Mouse (Mus musculus) heart, postnatal 36 days (tissue): ENCODE results near the gene Rimkla. TPM values are rescaled to one million over a fixed set of nuclear protein-coding genes. Genes with fewer than 3 reads are reported as not detected.
"Not testable (repeated sequence)": the region's sequence is repeated elsewhere in the genome, so short reads cannot be mapped to it uniquely, and the experiment has no call there.

Source experiments
- DNase-seq, 2 experiments: peaks; one replicate each; pipeline ENCODE4 v3.0.0; 2021 to 2022
- intact Hi-C: fragments of 180-260 bp; cut with DNase I; formaldehyde crosslinking; loops from one replicate; pipeline ENCODE4 v1.15.1; 2025
- total RNA-seq, 2 experiments: library from RNA; stranded (reverse); gene quantifications; 2 replicates each; pipeline ENCODE4 v1.2.3; 2021

Gene Rimkla
- under 1 TPM; 0.33 to 0.56 TPM for total RNA-seq

- intact Hi-C loops: loop anchor here (5.0 kb wide), 1 partner anchor 175 kb away; no protein-coding TSS in a partner anchor
- DNase-seq: peak; percentile 55 to 68
Measured at GRCm38 (mm10) chr4:119492291-119492932, at the start of gene Rimkla. Rimkla (minus strand) TSS chr4:119492628.

GRCm38 (mm10) chr4:119540533-119540890 is 48.1 kb upstream of the Rimkla start:
- intact Hi-C loops: no loop called here
- no peak for DNase-seq

DNA sequence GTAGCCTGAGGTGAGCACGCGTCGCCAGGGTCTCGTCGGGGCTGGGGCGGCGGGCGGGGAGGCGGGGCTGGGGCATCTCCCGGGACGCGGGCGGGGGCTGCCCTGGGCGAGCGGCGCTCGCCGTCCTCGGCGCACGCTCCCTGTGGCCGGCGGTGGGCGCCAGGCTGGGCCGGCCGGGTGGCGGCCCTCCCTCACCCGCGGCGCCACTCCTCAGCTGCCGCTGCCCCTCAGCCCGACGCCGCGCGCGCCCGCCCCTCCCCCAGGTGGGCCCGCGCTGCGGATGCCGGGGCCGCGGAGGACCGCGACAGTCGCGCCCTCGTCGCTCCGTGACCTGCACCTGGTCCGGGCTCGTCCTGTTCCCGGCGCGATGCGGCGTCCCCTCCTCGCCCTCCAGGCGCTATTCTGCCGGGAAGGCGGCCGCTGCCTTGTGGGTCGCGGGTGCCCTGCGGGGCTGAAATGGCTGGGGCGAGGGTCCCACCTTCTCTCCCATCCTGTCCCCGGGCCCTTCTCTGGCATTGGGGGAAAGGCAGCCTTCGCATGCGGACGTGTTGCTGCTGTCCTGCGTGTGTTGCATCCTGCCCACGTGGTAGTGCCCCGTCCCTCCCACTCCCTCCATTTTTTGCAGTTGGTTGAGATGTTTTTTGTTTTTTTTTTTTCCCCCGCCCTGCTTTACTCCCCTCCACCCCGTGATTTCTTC is 47.6 kb upstream of the Rimkla start:
- intact Hi-C loops: loop anchor here (5.0 to 10.0 kb wide), 6 partner anchors 82 to 918 kb away; partner anchors contain the start of genes AU022252, Cfap57, Ebna1bp2 and P3h1

DNA sequence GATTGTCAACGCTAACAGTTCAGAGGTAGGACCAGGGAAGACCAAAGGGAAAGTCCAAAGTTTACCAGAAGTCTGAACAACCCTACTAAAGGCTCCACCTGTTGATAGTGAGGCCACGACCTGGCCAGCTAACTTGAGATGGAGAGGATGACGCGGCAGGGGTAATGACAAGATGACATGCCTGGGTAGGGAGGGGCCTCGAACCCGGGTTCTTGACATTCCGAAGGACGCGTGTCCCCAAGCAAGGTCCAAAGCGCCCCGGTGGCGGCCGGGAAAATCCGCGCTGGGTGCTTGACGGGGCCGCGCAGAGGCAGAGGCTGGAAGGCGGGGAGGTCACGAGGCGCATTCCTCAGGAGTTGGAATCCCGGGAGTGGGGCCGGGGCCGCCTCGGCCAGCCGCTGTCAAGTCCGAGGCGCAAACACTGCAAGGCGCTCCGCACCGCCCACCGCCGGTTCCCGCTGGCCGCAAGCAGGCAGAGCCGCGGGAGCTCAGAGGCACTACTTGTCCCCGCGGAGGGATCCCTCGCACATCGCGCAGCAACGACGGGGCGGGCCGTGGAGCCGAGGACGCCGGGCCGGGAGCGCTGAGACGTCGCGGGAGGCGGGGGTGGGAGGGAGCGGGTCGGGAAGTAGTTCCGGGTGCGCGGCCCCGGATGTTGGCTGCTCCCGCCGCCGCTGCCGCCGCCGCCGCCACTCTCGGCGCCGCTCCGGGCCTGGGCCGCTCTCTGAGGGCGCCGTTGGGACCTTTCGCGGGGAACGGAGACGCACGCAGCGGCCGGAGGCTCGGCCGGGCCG is 46.8 kb upstream of the Rimkla start, which contains the start of gene Frg2f1:
Gene Frg2f1, minus strand, starts transcription at position 499 of the 794 bp plus-strand sequence.
- intact Hi-C loops: loop anchor here (5.0 to 10.0 kb wide), 6 partner anchors 83 to 917 kb away; partner anchors contain the start of genes AU022252, Cfap57, Ebna1bp2 and P3h1
- peak; percentile 96 to 97 for DNase-seq

More for the DNA sequence above, 47.6 kb upstream of the Rimkla start:
- DNase-seq: peak in 1 of 2 experiments; percentile 41

GRCm38 (mm10) chr4:119537436-119537835 is 45.0 kb upstream of the Rimkla start:
- intact Hi-C loops: loop anchor here (5.0 to 10.0 kb wide), 6 partner anchors 85 to 915 kb away; partner anchors contain the start of genes AU022252, Cfap57, Ebna1bp2 and P3h1

DNA sequence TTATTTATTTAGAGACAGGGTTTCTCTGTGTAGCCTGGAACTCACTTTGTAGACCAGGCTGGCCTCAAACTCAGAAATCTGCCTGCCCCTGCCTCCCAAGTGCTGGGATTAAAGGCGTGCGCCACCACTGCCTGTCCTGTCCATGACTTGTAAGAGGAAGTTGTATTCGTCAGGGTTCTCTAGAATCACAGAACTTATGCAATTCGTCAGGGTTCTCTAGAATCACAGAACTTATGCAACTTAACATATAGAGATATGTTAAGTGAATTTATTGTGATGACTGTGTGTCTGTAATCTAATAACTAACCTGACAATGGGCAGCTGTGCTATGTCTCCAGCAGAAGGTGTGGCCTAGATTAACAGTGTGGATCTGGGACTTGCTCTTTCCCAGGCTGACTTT is 44.2 kb upstream of the Rimkla start, which contains the start of gene Foxj3:
Gene Foxj3, plus strand, starts transcription at position 390 of the 400 bp plus-strand sequence.
- not testable (repeated sequence) for DNase-seq
- intact Hi-C loops: loop anchor here (5.0 to 10.0 kb wide), 6 partner anchors 86 to 914 kb away; partner anchors contain the start of genes AU022252, Cfap57, Ebna1bp2 and P3h1

More at GRCm38 (mm10) chr4:119537436-119537835, 45.0 kb upstream of the Rimkla start:
- no peak for DNase-seq

DNA sequence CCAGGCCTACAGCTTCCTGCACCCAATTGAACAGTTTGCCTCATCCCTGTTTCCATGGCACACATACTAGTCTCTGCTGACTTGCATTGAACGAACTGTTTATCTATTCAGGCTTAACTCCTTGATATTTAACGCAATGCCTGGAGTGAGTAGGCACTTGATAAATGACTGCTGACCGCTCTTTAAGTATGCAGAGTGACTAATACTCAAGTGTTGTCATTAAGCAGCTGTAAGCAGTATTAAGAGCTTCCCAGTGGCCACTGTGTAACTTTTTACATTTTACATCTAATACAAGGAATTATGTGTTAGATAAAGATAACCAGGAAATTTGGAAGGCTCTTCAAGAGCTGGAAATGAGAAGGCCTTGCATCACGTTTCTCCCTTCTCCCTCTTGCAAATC is 42.7 kb upstream of the Rimkla start:
- intact Hi-C loops: loop anchor here (5.0 to 10.0 kb wide), 6 partner anchors 87 to 913 kb away; partner anchors contain the start of genes AU022252, Cfap57, Ebna1bp2 and P3h1
- DNase-seq: no peak

- DNase-seq: no peak
- intact Hi-C loops: loop anchor here (10.0 kb wide), 1 partner anchor 357 kb away; the partner anchor contains the start of gene Zfp691
Measured at GRCm38 (mm10) chr4:119531813-119532212, 39.4 kb upstream of the Rimkla start.

GRCm38 (mm10) chr4:119526329-119526845 is 34.0 kb upstream of the Rimkla start:
- intact Hi-C loops: no loop called here
- DNase-seq: no peak

DNA sequence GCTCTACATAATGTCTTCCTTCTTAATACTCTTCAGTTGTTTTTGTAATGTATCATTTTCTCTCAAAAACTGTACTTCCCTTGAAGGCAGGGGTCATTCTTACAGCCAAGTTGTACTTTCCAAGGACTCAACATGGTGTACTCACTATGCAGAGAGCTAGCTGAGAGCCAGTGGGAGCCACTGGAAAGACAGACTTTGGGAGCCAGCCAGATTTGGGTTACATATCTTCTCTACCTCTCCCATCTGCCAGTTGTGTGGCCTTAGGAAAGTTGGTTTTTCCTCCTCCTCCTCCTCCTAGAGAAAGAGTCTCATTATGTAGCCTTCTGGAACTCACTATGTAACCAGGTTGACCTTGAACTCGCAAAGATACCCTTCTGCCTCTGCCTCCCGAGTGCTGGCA is 32.0 kb upstream of the Rimkla start:
- intact Hi-C loops: no loop called here
- no peak for DNase-seq

- no peak for DNase-seq
- intact Hi-C loops: no loop called here
Measured at GRCm38 (mm10) chr4:119524010-119524409, 31.6 kb upstream of the Rimkla start.

GRCm38 (mm10) chr4:119523575-119523974 is 31.1 kb upstream of the Rimkla start:
- no peak for DNase-seq
- intact Hi-C loops: no loop called here

DNA sequence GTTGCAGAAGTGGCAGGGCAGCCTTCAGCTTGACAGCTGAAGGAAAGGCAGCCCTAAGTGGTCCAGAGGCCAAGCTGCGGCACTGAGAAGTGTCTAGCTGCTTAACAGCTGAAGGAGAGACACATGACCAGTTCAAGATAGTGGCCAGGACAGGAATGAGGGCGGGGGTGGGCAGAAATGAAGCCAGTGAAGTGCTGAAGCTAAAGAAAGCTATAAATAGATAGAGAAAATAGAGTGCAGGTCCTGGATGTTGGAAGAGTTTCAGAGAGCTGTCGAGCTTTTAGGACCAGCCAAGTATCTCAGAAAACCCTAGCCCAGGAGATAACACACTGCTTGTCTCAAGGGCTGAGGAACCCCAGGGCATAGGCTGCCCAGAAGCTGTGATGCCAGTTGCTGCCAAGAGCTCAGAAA is 20.3 kb upstream of the Rimkla start:
- peak in 1 of 2 experiments; percentile 9 for DNase-seq

DNA sequence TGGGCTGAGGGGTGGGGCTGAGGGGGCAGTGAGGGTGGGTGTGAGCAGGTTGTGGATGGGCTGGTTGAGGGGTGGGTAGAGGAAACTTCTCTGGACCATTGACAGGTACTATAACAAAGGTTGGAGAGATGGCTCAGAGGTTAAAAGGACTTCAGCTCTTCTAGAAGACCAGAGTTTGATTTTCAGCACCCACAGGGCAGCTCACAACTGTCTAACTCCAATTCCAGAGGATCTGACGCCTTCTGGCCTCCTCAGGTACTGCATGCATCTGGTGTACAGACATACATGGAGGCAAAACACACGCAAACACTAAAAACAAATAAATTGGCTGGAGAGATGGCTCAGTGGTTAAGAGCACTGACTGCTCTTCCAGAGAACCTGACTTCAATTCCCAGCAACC is 19.2 kb upstream of the Rimkla start:
- no peak for DNase-seq
- intact Hi-C loops: loop anchor here (5.0 kb wide), 1 partner anchor 49 kb away; no protein-coding TSS in a partner anchor

More for the DNA sequence above, 20.3 kb upstream of the Rimkla start:
- intact Hi-C loops: loop anchor here (5.0 kb wide), 1 partner anchor 50 kb away; no protein-coding TSS in a partner anchor

DNA sequence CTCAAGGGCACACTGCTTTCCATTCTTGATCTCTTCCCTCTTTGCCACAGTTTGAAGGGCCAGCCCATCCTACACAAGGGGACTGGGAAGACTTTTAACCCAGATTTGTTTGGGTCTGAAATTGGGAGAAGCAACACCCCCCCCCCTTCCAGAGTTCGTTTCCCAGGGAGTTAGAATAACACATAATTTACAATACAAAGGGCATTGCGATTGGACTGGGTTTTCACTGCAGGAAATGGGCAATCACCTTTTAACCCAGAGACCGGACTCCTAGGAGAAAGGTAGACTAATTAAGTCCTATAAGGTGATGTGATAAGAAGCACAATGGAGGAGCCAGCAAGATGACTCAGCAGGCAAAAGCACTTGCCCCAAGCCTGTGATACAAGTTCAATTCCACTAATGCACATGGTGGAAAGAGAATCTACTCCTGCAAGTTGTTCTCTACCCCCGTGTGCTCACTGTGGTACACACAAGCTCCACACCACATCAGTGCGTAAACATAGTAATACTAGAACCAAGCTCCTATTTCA is 6.0 kb upstream of the Rimkla start:
- DNase-seq: no peak

GRCm38 (mm10) chr4:119492933-119493327 is 502 bp upstream of the Rimkla start:
- DNase-seq: no peak
- intact Hi-C loops: loop anchor here (5.0 kb wide), 1 partner anchor 174 kb away; no protein-coding TSS in a partner anchor

More for the DNA sequence above, 6.0 kb upstream of the Rimkla start:
- intact Hi-C loops: no loop called here

- intact Hi-C loops: loop anchor here (5.0 kb wide), 1 partner anchor 176 kb away; no protein-coding TSS in a partner anchor
Measured at GRCm38 (mm10) chr4:119490806-119491205, 1.6 kb downstream of the Rimkla start.

DNA sequence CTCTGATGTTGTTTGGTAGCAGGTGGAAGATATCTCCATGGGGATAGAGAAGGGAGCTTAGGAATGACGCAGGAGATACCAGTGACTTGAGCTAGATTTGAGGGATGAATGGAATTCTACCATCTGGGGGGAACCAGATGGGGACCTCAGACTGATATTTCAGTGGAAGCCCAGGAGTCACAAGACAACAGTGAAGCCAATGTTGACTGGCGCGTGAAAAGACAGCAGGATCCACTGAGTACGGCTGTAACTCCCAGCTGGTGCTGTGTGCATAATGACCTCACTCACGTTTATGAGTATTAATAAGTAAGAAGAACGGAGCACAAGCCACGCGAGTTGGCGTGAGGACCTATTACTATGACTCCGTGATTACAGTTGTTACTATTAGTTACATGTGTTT is 2.8 kb downstream of the Rimkla start:
- intact Hi-C loops: loop anchor here (5.0 kb wide), 1 partner anchor 178 kb away; no protein-coding TSS in a partner anchor
- DNase-seq: no peak

More at GRCm38 (mm10) chr4:119490806-119491205, 1.6 kb downstream of the Rimkla start:
- DNase-seq: no peak

- intact Hi-C loops: no loop called here
- no peak for DNase-seq
Measured at GRCm38 (mm10) chr4:119484882-119485281, 7.5 kb downstream of the Rimkla start.
